Mouse (Mus musculus): Measurements from ENCODE around the gene Als2cl.

GRCm38 (mm10) chr9:110947261-110947661, 67.6 kb downstream of the Als2cl start:
- TF ChIP-seq GATA1 (IDR thresholded peaks at IDR 0.05; ENCODE audit: borderline replicate concordance, low read length) (no peak), FLI1 (IDR thresholded peaks at IDR 0.05; ENCODE audit: low read length) (no peak)

All from megakaryocyte, embryonic 14.5 days (primary cell).